Mouse (Mus musculus): ENCODE data around the gene Gast.

GRCm38 (mm10) chr11:100322591-100323258 is 11.5 kb upstream of the Gast start:
- TF ChIP-seq CTCF (IDR thresholded peaks at IDR 0.05; ENCODE audit: low read depth) (no peak), EP300 (IDR thresholded peaks at IDR 0.05; ENCODE audit: low read depth) (no peak)
